Mouse (Mus musculus): ENCODE data around the gene Abca2. TPM values are rescaled to one million over a fixed set of nuclear protein-coding genes. Genes with fewer than 3 reads are reported as not detected.

Abca2 gene
- total and polyA plus RNA-seq, 3 experiments, result 36.1 to 43.4 (median 41.1) TPM

DNA sequence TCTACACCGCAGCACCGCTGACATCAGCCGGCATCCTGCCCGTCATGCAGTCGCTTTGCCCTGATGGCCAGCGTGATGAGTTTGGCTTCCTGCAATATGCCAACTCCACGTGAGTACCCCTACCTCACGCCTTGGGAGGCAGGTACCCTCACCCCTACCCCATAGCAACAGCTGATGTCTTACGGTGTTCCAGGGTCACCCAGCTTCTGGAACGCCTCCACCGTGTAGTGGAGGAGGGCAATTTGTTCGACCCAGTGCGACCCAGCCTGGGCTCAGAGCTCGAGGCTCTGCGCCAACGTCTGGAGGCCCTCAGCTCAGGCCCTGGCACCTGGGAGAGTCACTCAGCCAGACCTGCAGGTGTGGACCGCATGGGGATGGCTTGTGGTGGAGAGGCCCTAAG lies 4.6 kb downstream of the Abca2 start:
- no peak for DNase-seq
- intact Hi-C loops (cut with DNase I), result no loop called here
- TF ChIP-seq EP300 (IDR thresholded peaks at IDR 0.05; ENCODE audit: insufficient read depth, low read depth, low read length) (no peak), CTCF (IDR thresholded peaks at IDR 0.05) (no peak), POLR2A (IDR thresholded peaks at IDR 0.05; ENCODE audit: insufficient read depth, low read depth, low read length) (no peak)
- Histone ChIP-seq H3K4me1 (ENCODE audit: control insufficient read depth, insufficient read depth, low read length) (no peaks in the 10 kb centered on the region; the same call in 1 of the 2 replicates), H3K27ac (no peak overlapping the region), H3K79me2 (replicated peaks; ENCODE audit: control insufficient read depth, insufficient read depth, low read length) (no peaks in the 10 kb centered on the region), H3K27me3 (ENCODE audit: control insufficient read depth, insufficient read depth, low read length) (no peaks in the 10 kb centered on the region), H3K4me3 (no peak overlapping the region), H3K36me3 (ENCODE audit: control insufficient read depth, insufficient read depth, low read length) (no peaks in the 10 kb centered on the region), H3K9ac (ENCODE audit: low read depth, low read length) (no peak overlapping the region)
- 83% methylated on average over 17 of the region's 17 CpGs for WGBS

GRCm38 (mm10) chr2:25434292-25434691 lies 5.8 kb downstream of the Abca2 start:
- 85% methylated on average over 8 of the region's 8 CpGs for WGBS
- Histone ChIP-seq H3K27me3 (ENCODE audit: control insufficient read depth, insufficient read depth, low read length) (no peaks in the 10 kb centered on the region), H3K9ac (ENCODE audit: low read depth, low read length) (no peak overlapping the region), H3K27ac (no peak overlapping the region), H3K79me2 (replicated peaks; ENCODE audit: control insufficient read depth, insufficient read depth, low read length) (no peaks in the 10 kb centered on the region), H3K4me3 (no peak overlapping the region), H3K36me3 (ENCODE audit: control insufficient read depth, insufficient read depth, low read length) (no peaks in the 10 kb centered on the region), H3K4me1 (ENCODE audit: control insufficient read depth, insufficient read depth, low read length) (no peaks in the 10 kb centered on the region)
- DNase-seq, result no peak
- TF ChIP-seq CTCF (IDR thresholded peaks at IDR 0.05), result no peak
- no peak for TF ChIP-seq EP300 (IDR thresholded peaks at IDR 0.05; ENCODE audit: insufficient read depth, low read depth, low read length)
- intact Hi-C loops (cut with DNase I), result no loop called here

DNA sequence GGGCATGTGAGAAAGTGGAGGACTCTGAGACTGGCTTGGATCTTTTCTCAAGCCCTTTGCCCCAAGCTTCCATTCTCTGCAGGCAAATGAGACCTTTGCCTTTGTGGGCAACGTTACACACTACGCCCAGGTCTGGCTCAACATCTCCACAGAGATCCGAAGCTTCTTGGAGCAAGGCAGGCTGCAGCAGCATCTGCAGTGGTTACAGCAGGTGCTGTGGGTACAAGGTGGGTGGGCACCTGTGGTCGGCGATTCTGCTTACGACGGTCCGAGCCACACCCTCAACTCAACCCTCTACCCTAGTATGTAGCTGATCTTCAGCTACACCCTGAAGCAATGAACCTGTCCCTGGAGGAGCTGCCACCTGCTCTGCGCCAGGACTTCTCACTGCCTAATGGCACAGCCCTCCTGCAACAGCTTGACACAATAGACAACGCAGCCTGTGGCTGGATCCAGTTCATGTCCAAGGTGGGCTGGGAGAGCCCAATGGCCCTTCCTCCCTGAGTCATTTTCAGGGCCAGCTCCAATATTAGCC lies 7.8 kb downstream of the Abca2 start:
- Histone ChIP-seq H3K9ac (ENCODE audit: low read depth, low read length) (no peak overlapping the region), H3K27ac (no peak overlapping the region), H3K4me3 (no peak overlapping the region), H3K36me3 (ENCODE audit: control insufficient read depth, insufficient read depth, low read length) (no peaks in the 10 kb centered on the region), H3K79me2 (replicated peaks; ENCODE audit: control insufficient read depth, insufficient read depth, low read length) (no peaks in the 10 kb centered on the region), H3K4me1 (ENCODE audit: control insufficient read depth, insufficient read depth, low read length) (no peaks in the 10 kb centered on the region), H3K27me3 (ENCODE audit: control insufficient read depth, insufficient read depth, low read length) (no peaks in the 10 kb centered on the region)
- no peak for TF ChIP-seq CTCF (IDR thresholded peaks at IDR 0.05)
- TF ChIP-seq EP300 (IDR thresholded peaks at IDR 0.05; ENCODE audit: insufficient read depth, low read depth, low read length), result no peak
- TF ChIP-seq POLR2A (IDR thresholded peaks at IDR 0.05; ENCODE audit: insufficient read depth, low read depth, low read length), result no peak
- 84% methylated on average over 10 of the region's 10 CpGs for WGBS
- DNase-seq, result no peak
- intact Hi-C loops (cut with DNase I), result no loop called here

GRCm38 (mm10) chr2:25441067-25441466 lies 12.6 kb downstream of the Abca2 start:
- H3K27ac ChIP-seq, result no peak overlapping the region
- no peaks in the 10 kb centered on the region for H3K4me1 ChIP-seq (ENCODE audit: control insufficient read depth, insufficient read depth, low read length)
- H3K9ac ChIP-seq (ENCODE audit: low read depth, low read length), result no peak overlapping the region
- WGBS, result 81% methylated on average over 20 of the region's 20 CpGs
- DNase-seq, result no peak
- intact Hi-C loops (cut with DNase I), result no loop called here
- H3K4me3 ChIP-seq, result no peak overlapping the region
- TF ChIP-seq POLR2A (IDR thresholded peaks at IDR 0.05; ENCODE audit: insufficient read depth, low read depth, low read length), result no peak
- TF ChIP-seq CTCF (IDR thresholded peaks at IDR 0.05), result no peak
- TF ChIP-seq EP300 (IDR thresholded peaks at IDR 0.05; ENCODE audit: insufficient read depth, low read depth, low read length), result no peak
- H3K27me3 ChIP-seq (ENCODE audit: control insufficient read depth, insufficient read depth, low read length), result no peaks in the 10 kb centered on the region
- no peaks in the 10 kb centered on the region for H3K79me2 ChIP-seq (replicated peaks; ENCODE audit: control insufficient read depth, insufficient read depth, low read length)
- H3K36me3 ChIP-seq (ENCODE audit: control insufficient read depth, insufficient read depth, low read length), result no peaks in the 10 kb centered on the region

GRCm38 (mm10) chr2:25442682-25443081 lies 14.2 kb downstream of the Abca2 start:
- TF ChIP-seq EP300 (IDR thresholded peaks at IDR 0.05; ENCODE audit: insufficient read depth, low read depth, low read length) (no peak), CTCF (IDR thresholded peaks at IDR 0.05) (no peak)
- Histone ChIP-seq H3K9ac (ENCODE audit: low read depth, low read length) (no peak overlapping the region), H3K4me3 (no peak overlapping the region), H3K79me2 (replicated peaks; ENCODE audit: control insufficient read depth, insufficient read depth, low read length) (no peaks in the 10 kb centered on the region), H3K27me3 (ENCODE audit: control insufficient read depth, insufficient read depth, low read length) (no peaks in the 10 kb centered on the region), H3K27ac (no peak overlapping the region), H3K4me1 (ENCODE audit: control insufficient read depth, insufficient read depth, low read length) (no peaks in the 10 kb centered on the region), H3K36me3 (ENCODE audit: control insufficient read depth, insufficient read depth, low read length) (no peaks in the 10 kb centered on the region)
- WGBS, result 89% methylated on average over 14 of the region's 14 CpGs
- DNase-seq, result no peak
- intact Hi-C loops (cut with DNase I), result no loop called here

DNA sequence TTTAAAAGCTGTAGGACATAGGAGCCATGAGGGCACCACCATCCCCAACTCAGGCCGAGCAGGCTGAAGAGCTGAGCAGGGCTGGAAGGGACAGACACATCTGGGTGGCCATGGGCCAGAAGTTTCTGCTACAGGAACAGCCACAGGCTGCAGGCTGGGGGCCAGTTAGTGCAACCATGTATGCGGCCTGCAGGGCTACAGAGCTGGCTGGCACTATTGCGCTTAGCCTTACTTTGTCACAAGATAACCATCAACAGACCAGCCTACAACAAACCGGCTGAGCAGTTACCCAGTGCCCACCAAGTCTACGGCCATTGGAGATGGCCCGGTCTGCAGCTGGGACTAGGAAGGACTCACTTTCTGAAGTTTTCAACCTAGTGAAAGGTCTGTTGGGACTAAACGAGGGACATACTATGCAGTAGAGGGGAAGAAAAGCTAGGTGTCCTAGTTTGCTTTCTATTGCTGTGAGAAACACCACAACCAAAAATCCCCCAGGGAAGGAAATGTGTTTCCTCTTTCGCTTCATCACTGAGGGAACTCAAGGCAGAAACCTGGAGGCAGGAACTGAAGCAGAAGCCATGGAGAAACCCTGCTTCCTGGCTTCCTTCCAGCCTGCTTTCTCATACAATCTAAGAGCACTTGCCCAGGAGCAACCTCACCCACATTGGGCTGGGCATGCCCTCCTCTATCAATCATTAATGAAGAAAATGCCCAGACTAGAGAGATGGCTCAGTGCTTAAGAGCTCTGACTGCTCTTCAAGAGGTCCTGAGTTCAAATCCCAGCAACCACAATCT lies 22.5 kb downstream of the Abca2 start:
- Histone ChIP-seq H3K79me2 (replicated peaks; ENCODE audit: control insufficient read depth, insufficient read depth, low read length) (no peaks in the 10 kb centered on the region), H3K27ac (no peak overlapping the region), H3K27me3 (ENCODE audit: control insufficient read depth, insufficient read depth, low read length) (no peaks in the 10 kb centered on the region), H3K9ac (ENCODE audit: low read depth, low read length) (no peak overlapping the region), H3K4me1 (ENCODE audit: control insufficient read depth, insufficient read depth, low read length) (no peaks in the 10 kb centered on the region), H3K36me3 (ENCODE audit: control insufficient read depth, insufficient read depth, low read length) (no peaks in the 10 kb centered on the region), H3K4me3 (no peak overlapping the region)
- TF ChIP-seq POLR2A (IDR thresholded peaks at IDR 0.05; ENCODE audit: insufficient read depth, low read depth, low read length), result no peak
- no peak for TF ChIP-seq EP300 (IDR thresholded peaks at IDR 0.05; ENCODE audit: insufficient read depth, low read depth, low read length)
- no peak for TF ChIP-seq CTCF (IDR thresholded peaks at IDR 0.05)
- intact Hi-C loops (cut with DNase I), result no loop called here
- WGBS, result 63% methylated on average over 8 of the region's 8 CpGs
- DNase-seq, result no peak

All from heart, adult 2 months (tissue).